Mouse (Mus musculus): ENCODE measurements around the gene Tom1l2. TPM values are rescaled to one million over a fixed set of nuclear protein-coding genes. Genes with fewer than 3 reads are reported as not detected.

Tom1l2 gene
- total RNA-seq (2023): 35.0 TPM

GRCm38 (mm10) chr11:60352559-60353411 is at the start of gene Tom1l2, which contains the start of gene Drc3:
Tom1l2 (minus strand) TSS chr11:60352905.
Drc3 (plus strand) TSS chr11:60353329.

GRCm38 (mm10) chr11:60222469-60223236 is 130.1 kb downstream of the Tom1l2 start, which contains the start of gene Srebf1:
Srebf1 (minus strand) TSS chr11:60222581.

Other genes starting within 250 kb of the Tom1l2 start
- gene Rai1, start 247.9 kb downstream of the Tom1l2 start, total RNA-seq (2023): 89.2 TPM
- 147 TPM for gene Srebf1, start 130.3 kb downstream of the Tom1l2 start, total RNA-seq (2023)
- gene Drc3, start 424 bp upstream of the Tom1l2 start, total RNA-seq (2023): 0.56 TPM
- gene Gid4, start 64.2 kb upstream of the Tom1l2 start, total RNA-seq (2023): 26.5 TPM
- gene Atpaf2, start 65.6 kb upstream of the Tom1l2 start, total RNA-seq (2023): 37.7 TPM
- 54.2 TPM for gene Drg2, start 101.7 kb upstream of the Tom1l2 start, total RNA-seq (2023)
- gene Myo15, start 116.4 kb upstream of the Tom1l2 start, total RNA-seq (2023): 0.62 TPM
- gene Alkbh5, start 183.5 kb upstream of the Tom1l2 start, total RNA-seq (2023): 65.1 TPM

Data from CD4-positive naive resting alpha-beta T cell, adult 57 days (primary cell).